Mouse (Mus musculus): Measurements from ENCODE around the gene Rexo5.

- TF ChIP-seq CTCF (conservative IDR thresholded peaks at IDR 0.05; ENCODE audit: insufficient read depth, insufficient read length, low read depth, low read length): no peak
- TF ChIP-seq POLR2A (IDR thresholded peaks at IDR 0.05; ENCODE audit: low read depth, low read length): no peak
Measured at GRCm38 (mm10) chr7:119835996-119836777, 42.4 kb downstream of the Rexo5 start.

All from kidney, adult 2 months (tissue).